Mouse (Mus musculus) granulocyte monocyte progenitor cell, adult 5-6 weeks (primary cell): ENCODE measurements at regions not wholly inside any gene's neighbourhood (a gene's known extent, or its start where the extent isn't known, plus 50 kb on each side); places are given as distances from the start of the nearest gene placed in this dataset.
A peak's percentile ranks its signal among the peaks of the same experiment; 100 is the strongest.

Experiments used
- ATAC-seq: replicated peaks from 2 replicates; pipeline ENCODE4 v1.8.0; 2016; ENCODE audit warnings: mild to moderate bottlenecking, moderate TSS enrichment, inconsistent platforms; ENCODE audit not compliant: poor library complexity, severe bottlenecking

DNA sequence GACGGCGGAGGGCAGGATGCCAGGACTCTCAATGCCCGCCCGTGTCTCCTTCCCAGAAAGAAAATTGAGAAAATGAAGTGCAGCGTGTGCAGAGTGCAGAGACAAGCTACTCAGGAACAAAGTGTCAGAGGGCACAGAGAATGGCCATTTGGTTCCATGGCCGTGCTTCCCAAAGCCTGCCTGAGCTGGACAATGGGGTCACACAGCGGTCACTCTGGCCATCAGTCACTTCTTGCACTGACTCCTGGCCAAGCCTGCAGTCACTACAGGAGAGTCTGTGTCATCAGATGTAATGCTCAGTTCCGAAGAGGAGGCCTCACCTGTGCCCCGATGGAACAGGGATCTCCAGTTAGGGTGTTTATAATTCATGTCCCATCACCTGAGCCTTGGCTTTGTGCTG, 312.6 kb downstream of the Ajap1 start:
- no peak for ATAC-seq

DNA sequence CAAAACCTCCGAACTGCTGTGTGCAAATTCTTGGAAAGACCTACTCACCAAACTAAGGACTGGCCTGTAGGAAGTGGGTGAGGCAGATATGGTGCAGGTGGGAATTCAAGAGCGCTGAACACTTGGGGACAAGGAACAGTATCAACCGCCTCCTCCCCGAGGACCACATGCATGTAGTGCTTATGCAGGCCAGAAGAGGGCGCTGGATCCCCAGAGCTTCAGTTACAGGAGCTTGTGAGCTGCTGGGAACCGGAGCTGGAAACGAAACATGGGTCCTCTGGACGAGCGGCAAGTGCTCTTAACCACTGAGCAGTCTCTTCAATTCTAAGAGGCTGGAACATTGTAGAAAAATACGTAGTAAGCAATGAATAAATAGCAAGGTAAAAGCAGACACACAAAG, 317.8 kb downstream of the Ajap1 start:
- no peak for ATAC-seq

DNA sequence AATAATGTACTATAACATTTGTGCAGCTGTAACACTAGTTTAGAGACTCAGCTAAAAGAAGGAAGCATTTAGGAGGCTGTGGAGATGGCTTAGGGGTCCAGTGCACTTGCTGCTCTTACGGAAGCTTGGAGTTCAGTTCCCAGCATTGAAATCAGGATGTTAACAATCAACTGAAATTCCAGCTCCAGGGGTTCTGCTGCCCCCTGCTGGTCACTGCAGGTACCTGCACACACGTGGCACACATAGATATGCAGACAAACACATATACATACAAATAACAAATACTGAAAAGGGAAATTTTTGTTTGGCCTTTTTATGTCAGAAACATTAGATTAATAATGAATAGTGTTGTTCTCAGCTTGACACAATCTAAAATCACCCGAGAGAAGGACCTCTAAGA, 322.5 kb downstream of the Ajap1 start:
- ATAC-seq: no peak

DNA sequence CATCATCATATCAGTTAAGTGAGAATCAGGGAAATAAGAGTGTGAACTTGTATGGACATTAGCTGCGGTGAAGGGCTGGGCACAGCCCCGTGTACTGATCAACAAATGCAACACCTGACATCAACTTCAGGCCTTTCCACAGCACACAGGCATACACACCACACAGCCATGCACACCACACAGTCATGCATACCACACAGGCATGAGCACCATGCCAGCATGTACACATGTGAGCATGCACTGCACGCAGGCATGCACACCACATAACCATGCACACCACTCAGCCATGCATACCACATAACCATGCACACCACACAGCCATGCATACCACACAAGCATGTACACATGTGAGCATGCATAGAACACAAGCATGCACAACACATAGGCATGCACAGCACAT, 325.0 kb downstream of the Ajap1 start:
- ATAC-seq: no peak

DNA sequence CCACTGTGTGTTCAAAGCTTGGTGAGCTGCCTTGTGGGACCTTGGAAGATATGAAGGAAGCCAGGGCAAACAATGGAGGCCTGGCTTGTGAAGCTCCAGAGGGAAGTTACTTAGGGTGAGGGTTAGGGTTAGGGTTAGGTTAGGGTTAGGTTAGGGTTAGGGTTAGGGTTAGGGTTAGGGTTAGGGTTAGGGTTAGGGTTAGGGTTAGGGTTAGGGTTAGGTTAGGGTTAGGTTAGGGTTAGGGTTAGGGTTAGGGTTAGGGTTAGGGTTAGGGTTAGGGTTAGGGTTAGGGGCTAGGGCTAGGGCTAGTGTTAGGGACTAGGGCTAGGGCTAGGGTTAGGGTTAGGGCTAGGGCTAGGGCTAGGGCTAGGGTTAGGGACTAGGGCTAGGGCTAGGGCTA, 329.7 kb downstream of the Ajap1 start:
- peak; percentile 91 for ATAC-seq

DNA sequence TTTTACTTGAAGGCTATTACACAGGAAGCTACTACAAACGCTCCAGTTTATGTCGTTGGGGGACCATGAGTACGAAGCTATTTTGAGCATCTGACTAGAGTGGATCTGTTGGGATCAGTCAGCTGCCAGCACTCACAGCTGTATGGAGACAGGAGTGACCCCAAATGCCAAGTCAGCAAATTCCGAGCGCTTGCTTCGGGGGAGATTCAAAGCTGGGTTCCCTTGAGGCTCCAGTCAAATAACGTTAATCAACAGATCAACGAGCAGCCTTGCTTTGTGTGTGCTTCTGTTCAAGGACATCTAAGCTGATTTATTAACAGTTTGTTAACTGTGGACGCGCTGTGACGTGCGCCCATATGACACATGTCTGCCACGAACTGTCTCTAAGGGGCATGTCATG, 349.5 kb downstream of the Ajap1 start:
- no peak for ATAC-seq

DNA sequence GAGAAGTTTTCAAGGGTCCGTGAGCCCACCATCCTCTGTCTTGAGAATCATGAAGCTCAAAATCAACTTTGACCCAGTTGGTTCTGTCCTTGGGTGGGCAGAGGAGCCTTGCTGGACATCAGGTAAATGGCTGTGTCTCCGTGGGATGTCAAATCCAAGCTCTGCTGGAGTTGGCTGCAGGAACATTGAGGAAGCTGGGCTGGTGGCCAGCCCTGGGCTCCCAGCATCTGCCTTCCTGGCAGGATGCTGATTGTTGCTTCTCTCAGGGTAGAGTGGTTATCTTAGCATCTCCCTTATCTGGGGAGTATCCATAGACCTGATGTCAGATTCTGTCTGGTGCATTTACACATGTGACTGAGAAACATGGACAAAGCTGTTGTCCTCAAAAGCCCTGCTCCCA, 353.3 kb downstream of the Ajap1 start:
- no peak for ATAC-seq

DNA sequence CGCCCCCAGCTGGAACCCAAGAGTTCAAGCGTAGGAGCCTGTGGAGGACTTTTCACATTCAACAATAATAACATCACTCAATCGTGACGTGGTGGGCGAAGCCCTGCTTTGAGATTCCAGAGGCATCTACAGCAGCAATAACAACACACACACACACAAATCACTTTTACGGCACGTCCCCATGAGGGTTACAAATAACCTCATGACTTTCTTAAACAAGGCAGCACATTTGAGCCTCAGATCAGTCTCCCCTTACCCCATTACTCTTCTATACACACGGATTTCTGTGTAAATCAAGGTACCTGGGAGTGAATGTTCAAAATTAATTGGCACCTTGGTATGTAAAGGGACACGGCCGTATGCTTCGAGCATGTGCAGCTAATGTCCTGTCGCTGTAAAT, 354.4 kb downstream of the Ajap1 start:
- ATAC-seq: no peak

DNA sequence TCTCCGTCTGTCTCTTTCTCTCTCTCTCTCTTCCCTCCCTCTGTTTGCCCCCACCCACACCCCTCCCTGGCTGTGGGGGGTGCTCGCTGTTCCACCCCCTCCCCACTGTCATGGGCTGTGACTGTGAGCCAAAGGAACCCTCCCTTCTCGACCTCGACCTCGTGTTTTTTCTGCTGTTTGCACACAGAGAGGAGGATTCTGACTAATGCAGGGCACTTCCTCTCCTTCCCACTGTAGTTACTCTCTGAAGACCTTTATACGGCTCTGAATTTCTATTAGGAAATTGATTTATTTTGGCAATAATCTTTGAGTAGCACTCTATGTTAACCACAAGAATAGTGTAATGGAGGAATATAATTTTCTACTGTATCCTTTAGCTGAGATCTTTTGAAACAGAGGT, 362.1 kb downstream of the Ajap1 start:
- ATAC-seq: no peak

DNA sequence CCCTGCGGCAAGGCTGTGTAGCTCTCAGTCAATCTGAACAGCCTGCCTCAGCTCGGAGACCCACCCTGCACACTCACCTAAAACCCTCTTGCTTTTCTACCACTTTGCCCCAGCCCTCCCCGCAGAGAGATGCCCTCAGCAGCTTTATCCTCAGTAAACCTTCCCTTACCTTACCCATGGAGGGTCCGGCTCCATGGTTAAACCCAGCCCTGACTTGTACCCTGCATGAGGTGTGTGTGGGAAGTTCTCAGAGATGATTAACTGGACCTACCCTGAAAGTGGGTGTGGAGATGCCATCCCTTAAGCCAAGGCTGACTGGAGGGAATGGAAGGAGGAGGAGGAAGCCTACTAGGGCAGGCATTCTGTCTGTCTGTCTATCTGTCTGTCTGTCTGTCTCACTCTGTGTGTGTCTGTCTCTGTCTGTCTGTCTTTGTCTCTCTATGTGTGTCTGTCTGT, 362.9 kb downstream of the Ajap1 start:
- no peak for ATAC-seq

DNA sequence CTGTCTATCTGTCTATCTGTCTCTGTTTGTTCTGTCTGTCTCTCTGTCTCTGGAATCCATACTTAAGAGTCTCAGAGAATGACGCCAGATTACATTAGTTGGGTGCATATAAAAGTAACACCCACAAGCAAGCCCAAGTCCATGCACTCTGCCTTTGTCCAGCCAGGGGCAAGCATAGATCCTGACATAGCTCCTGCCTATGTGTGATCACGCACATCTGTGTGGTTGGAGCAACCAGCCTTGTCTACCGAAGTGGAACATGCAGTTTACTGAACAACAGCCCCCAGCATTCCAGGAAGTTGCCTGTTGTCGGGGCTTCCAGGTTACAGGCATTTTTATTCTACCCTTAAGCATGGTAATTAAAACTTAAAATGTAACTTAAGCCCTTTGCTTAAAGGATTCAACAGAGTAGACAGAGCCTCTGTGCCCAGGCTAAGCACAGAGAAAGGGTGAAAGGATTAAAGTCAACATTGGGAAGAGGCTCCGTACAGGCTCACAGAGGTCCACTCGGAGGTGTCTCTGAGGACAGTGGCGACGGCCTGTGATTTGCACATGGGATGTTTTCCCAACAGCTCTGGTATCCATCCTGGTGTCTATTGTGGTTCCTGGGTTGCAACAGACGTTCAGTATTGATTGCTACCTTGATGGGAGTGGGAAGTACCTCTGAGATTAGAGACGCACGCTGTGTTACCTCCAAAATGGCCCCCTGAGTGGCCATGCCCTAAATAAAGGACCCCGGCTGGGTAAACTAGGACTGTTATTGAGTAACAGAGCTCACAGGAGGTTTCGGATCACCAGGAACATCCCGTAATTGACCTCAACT, 363.6 kb downstream of the Ajap1 start:
- no peak for ATAC-seq

DNA sequence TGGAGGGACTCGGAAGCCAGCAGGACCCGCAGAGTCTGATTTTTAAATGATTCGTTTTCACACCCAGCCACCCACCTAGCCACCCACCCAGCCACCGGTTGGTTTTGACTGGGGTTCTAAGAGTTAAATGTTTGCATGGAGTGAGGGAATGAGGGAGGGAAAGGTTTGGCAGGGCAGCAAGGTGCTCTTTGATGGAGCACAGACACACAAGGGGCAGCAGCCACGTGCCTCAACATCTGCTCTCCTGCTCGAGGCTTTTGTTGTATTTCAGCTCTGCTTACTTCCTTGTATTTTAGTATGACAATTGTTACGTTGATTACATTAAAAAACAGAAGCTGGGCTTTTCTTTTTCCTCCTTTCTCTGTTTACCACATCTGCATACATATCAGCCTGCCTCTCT, 367.6 kb downstream of the Ajap1 start:
- ATAC-seq: no peak

DNA sequence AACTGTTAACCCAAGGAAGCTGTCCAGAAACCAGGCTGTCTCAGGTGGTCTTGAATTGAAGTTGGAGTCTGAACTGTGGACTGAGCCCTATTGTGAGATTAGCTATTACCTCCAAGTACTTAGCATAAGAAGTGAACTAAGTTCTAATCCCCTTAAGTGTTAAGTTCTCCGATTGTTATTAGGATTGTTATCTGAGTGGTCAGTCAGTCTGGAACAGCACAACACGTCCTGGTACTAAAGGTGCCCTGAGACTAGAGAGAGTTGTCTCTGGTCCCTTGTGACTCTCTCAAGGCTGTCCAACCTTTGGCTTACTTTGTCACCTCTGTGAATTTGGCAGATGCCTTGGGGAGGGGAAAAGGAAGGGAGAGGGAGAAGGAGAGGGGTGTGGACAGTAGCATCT, 369.0 kb downstream of the Ajap1 start:
- no peak for ATAC-seq

DNA sequence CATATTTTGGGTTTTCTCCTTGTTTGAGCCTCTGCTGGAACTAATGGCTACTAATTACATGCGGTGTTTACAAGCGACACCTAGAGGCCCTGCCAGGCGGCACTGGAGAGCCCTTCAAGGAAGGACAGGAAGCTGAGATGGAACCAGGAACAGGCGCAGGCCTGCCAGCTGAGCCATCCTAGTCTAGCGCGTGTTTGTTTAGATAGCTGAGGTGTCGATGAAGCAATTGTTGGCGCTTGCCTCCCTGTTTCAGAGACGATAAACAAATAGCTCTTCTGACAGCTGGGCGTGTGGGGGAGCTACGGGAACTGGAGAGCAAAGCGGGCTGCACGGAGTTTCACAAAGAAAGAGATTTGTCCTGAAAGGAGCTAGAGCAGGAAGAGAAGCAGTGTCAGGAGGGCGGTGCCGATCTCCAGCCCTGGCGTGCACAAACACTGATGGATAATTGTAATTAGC, 372.3 kb downstream of the Ajap1 start:
- no peak for ATAC-seq

DNA sequence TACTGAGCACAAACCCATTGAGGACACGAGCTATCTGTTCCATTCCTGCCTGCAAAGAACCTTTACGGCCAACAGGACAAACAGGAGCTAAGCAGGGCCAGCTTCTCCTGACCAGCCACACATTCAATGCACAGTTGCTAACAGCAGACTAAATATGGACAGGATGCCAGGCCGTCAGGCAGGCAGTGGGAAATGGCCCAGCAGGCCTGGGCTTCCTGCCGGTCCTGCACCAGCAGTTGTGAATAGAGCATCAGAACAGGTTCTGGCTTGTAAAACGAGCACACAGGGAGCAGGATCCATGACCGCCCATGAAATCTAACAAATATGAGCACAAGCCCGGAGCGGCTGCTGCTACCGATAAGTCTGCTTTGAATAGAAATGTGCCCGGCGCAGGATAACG, 384.0 kb downstream of the Ajap1 start:
- no peak for ATAC-seq

DNA sequence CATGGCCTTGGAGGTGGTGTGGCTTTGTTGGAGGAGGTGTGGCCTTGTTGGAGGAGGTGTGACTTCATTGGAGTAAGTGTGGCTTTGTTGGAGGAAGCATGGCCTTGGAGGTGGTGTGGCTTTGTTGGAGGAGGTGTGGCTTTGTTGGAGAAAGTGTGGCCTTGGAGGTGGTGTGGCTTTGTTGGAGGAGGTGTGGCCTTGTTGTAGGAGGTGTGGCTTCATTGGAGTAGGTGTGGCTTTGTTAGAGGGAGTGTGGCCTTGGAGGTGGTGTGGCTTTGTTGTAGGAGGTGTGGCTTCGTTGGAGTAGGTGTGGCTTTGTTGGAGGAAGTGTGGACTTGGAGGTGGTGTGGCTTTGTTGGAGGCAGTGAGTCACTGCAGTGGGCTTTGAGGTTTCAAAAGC, 385.0 kb downstream of the Ajap1 start:
- ATAC-seq: no peak

DNA sequence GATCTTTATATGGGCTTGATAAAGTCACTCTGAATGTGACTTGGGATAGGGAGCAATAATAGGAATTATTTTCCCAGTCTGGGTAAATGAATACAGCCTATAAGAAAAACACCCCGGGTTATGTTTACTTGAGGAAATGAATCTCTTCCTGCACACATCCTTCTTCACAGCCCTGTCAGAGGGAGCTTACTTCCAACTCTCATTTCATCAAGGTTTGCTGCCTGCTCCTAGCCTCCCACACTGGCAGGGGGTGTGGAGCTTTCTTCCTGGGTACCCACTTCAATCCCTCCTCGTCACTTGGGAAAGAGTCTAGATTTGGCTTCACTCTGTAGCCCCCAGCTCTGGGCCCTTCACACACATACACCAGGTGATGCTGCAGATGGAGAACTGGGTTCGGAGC, 389.5 kb downstream of the Ajap1 start:
- ATAC-seq: no peak

DNA sequence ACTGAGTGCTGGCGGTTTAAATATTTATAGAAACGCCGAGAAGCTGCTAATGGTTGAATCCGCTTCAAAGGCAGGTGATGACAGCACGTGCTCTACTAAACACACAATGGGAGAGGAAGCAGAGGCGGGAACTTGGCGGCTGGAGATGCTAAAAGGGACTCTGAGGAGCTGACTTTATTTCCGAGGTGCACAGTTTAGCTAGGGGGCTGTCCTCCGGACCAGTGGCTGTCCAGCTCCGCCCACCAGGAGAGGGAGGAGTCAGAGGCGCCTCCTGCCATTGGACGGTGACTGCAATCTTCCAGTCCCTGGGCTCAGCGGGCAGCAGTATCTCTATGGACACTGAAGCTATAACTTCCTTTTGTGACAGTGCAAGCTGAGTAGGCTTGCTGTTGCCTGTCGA, 400.4 kb downstream of the Ajap1 start:
- ATAC-seq: no peak

DNA sequence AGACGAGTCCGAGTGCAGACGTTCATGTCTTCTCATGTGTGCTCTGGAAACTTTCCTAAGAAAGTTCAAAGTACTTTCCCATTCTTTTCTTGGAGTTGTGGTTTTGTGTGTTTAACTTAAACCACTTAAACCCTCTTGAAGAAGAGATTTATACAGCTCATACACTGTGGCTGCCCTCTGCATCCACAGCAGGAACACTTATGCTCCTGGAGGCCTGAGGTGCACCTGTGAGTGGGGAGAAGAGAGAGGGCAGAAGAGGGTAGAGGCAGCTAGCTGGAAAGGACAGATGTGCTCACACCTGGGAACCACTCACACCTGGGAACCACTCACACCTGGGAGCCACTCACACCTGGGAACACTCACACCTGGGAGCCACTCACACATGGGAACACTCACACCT, 408.0 kb downstream of the Ajap1 start:
- no peak for ATAC-seq

DNA sequence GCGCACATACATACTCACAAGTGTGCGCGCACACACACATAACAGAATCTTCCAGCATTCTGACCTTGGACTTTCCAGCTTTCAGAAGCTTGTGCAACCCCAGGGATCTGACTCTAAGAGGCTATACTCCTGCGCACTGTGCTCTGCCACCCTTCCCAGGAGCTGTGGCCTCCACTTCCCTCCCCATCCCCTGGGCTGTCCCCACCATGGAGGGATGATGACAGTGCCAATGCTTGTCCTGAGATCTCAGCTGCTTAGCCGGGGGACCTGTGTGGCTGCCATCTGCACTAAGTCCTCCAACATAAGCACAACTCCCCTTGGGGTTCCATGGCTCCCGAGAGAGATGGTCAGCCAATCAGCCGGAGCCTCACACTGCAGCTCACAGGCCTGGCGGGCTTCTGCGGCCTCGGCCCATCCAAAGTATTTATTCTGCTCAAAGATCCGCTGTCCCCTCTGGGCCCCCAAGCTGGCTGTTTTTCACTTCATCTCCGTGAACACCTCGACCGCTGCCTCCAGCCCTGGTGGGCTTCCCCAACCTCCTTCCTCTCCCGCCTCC, 412.3 kb downstream of the Ajap1 start:
- ATAC-seq: no peak

DNA sequence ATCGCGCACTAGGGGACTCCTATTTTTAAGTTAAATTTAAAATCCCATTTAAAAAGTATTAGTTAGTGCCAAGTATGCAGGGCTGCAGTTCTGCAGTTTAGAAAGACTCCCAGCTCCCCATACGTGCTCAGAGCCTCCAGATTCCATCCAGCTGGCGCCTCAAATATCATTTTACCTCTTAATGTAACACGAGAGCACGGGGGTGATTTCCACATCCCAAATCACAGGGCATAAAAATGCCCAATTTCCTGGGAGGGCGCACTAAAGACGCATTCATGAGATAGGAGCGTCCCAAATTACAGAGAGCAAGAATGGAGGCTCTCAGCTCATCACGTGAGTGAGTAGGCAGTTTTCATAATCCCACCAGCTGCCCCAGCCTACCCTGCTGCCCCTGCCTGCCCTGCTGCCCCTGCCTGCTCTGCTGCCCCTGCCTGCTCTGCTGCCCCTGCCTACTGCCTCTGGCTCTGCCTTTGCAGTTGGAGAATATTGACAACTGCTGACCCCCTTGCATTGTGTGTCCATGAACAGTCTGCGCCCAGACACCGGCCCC, 414.1 kb downstream of the Ajap1 start:
- no peak for ATAC-seq

DNA sequence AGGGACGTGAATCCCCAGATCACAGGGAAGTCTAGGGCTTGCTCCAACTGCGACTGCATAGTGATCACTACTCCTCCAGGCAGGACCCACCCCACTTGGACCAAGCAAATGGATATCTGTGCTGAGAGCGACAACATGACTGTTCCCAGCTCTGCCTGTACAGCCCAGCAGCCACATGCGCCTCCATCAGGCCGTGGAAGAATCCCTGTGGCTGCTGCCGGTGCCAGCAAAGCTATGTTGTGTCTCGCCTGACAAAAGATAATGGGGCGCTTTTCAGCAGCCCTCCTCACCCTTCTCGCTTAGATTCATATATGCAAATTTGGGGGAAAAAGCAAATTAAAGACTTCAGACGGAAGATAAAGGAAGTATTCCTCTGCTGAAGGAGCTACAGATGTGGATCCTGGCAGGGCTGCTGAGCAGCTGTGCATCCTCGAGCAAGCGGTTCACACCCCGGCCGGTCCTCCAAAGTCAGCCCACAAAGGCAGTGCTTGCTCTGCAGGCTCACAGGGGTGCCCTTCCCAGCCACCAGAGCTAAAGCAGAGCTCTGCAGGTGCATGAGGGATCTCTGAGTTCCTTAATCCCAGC, 418.5 kb downstream of the Ajap1 start:
- no peak for ATAC-seq
